Mouse (Mus musculus) layer of hippocampus, postnatal 25 days (tissue): ENCODE measurements around the gene Usp18. TPM values are rescaled to one million over a fixed set of nuclear protein-coding genes. Genes with fewer than 3 reads are reported as not detected.
A peak's percentile ranks its signal among the peaks of the same experiment; 100 is the strongest.

Experiments
- DNase-seq, 2 experiments: peaks; one replicate each; pipeline ENCODE4 v3.0.0; 2022; ENCODE audit warnings: mixed read lengths in 2 of 2, low spot score in 1 of 2; ENCODE audit errors: extremely low spot score in 1 of 2
- total RNA-seq, 2 experiments: library from RNA; stranded (reverse); gene quantifications; 2 replicates each; pipeline ENCODE4 v1.2.3; 2021

The Usp18 gene
- total RNA-seq, 2 experiments from 2014 or later: 0.26 to 0.30 TPM

DNA sequence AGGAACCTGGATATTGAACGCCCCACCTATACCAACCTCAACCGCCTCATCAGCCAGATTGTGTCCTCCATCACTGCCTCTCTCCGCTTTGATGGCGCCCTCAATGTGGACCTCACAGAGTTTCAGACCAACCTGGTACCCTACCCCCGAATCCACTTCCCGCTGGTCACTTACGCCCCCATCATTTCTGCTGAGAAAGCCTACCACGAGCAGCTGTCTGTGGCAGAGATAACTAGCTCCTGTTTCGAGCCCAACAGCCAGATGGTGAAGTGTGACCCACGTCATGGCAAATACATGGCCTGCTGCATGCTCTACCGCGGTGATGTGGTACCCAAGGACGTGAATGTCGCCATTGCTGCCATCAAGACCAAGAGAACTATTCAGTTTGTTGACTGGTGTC lies 22.7 kb upstream of the Usp18 start:
- no peak for DNase-seq

DNA sequence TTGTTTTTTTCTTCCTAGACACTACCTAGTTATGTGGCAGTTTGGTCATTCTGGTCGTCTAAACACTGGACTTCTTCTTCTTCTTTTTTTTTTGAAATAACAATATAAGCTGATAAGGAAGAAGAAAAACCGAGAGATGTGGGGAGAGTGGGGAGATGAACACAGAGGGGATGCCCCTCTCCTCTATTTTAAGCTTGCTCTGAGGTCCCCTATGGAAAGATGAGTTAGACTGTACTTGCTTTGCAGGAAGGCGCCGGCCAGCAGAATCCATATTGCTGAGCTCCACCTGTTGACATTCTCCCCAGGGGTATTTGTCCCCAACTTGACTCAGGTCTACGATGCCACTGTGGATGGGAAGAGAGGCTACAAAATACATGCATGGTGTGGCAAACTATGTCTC lies 21.6 kb upstream of the Usp18 start:
- DNase-seq: no peak

DNA sequence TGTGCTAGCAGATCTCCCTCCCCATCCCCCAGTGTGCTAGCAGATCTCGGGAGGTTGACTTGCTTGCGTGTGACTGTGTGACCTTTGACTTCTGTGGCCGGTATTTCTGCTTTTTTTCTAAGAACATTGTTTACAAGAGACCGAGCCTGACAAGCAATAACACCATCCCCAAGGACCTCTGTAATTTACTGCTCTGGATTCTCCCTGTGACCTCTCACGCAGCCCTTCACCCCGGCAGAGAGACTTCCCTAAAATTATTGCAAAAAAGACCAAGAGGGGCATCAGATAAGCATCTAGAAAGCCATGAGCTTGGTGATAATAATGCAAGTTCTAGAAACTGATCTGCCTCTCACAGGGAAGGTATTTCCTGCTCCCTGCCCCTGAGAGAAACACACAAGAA lies 20.7 kb upstream of the Usp18 start:
- no peak for DNase-seq

DNA sequence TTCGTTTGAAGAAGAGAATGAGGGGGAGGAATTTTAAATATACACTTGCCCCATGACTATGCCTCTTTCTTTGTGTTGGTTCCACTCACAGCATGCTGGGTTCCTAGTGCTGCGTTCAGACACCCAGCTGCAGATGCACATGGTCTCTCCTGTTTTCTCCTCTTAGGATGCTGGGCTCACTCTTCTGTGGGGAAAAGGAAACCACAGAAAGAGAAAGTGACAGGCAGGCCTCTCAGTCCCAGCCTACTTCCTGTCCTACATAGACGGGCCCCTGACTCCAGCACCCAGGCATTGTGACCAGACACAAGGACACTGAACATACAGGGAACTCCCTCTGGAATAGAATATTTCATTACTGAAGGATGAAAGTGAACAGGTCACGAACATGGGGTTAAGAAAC lies 19.7 kb upstream of the Usp18 start:
- DNase-seq: no peak

DNA sequence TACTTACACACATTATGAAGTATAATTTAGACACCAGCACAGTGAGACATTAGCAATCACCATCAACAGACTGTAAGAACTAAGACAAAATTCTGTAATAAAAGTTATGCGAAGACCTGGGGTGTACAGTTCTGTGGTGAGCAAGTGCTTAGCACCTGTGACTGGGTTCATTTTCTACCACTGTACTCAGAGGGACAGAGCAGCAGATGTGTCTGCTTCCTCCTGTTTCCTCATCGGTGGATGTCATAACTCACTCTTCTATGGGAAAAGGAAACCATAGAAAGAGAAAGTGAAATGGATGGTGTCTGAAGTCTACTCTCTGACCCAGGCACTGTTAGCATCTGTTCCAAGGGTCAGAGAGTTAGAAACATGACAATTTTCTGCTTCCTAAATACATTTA lies 19.0 kb upstream of the Usp18 start:
- no peak for DNase-seq

DNA sequence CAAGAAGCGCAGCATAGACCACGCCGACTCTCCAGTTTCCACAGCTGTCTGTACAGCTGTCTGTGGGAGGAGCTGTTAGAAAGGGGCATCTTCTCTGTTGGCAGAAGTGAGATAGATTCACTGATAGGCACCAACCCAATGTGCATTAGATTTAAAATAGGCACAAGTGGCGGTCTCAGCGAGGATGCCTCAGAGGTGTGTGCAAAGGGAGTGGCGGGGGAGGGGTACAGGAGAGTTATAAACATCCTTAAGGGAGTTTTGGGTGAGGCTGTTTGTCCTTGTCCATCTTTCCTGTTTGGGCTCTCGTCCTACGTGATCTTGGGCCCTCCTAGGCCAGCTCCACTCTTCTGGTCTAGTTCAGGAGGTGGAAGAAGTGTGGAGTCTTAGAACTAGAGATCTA lies 17.3 kb upstream of the Usp18 start:
- no peak for DNase-seq

DNA sequence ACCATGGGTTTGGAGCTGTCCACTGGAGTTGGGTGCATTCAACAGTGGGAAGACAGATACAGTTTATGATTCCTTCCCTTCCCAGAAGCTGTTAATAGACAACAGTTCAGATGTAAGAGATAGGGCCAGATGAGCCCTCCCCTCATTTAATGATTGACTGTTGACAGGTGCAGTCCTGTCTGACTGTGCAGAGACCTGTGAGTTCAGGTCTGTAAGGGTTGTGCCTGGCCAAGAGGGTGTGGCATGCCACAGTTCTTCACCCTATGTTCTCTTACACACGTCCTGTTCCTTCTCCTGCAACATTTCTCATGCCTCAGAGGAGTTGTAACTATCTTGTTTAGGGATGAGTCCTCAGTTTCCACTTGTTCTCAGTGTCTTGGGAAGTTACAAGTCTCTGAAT lies 13.1 kb upstream of the Usp18 start:
- no peak for DNase-seq

DNA sequence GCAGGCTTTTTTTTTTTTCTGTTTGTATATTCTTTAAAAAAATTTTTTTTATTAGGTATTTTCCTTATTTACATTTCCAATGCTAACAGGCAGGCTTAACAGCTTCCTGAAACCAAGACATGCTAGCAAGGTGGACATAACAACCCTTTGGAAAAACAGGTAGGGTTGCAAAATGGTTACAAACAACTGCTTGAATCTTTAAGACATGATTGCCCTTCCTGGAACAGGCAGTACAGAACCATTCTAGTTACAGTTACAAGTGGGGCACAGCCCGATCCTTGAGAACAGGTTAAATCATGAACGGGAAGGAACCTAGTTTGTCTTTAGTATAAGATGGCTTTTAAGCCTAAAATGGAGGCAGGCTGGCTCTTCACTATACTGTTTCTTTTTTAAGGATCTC lies 9.3 kb upstream of the Usp18 start:
- no peak for DNase-seq

DNA sequence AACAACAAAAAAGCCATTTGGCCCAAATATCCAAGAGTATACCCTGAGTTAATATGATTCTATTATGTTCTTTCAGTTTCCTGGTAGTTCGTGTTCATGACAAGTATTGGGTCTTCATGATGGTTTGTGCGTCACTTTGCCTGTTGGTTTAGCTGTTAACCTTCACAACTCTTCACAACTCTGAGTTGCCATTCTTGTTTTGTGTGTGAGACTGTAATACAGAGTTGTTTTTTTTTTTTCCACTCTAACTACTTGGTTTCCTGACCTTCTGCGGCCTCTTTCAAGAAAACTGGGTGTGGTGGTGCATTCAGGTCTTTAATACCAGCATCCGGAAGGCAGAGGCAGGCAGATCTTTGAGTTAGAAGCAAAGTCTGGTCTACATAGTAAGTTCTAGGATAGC lies 7.5 kb upstream of the Usp18 start:
- DNase-seq: no peak

DNA sequence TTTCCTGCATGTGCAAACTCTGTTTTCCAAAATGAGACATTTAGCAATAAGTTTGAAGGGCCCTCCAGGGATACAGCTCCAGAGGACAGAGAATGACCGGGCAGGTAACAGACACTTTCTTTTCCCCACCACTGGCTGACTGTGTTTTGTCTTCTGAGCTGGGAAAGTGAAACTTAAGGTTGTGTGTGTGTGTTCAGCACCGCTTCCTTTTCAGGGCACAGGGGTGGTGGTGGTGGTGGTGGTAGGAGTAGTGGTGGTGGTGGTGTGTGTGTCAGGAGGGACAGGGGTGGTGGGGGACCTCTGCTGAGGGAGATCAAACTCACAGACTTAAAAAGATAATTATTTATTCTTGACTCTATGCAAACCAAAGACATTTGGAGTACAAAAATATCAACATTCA lies 3.9 kb upstream of the Usp18 start:
- no peak for DNase-seq

DNA sequence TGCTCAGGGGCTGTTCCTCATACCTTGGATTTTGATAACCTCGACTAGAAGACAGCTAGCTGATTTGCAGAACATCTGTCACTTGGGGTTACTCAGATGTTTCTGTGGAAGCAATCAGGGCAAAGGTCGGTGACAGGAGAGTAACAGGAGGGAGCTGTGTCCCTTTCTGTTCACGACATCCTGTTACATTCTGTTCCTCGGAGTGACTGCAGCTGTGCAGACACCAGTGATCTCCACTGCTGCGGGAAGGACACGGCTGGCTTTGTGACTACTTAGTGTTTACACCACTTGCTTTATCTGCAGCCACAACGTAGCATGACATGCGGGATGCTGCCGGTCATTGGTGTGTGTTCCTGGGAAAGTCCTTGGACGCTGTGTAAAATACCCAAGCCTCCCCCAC lies 2.5 kb upstream of the Usp18 start:
- no peak for DNase-seq

DNA sequence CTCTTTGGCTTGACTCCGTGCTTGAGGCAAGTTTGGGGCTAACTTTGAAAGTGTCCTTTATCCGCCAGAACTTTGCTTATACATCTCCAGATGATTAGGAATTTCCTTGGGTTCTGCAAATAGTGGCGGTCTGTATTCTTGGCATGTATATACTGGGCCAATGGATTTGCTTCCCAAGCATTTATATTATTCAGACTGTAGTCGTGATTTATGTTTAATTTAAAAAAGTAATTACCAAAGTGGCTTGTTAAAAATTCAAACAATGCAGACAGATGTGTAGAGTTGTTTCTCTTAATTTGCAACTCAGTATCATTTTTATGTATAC lies 293 bp downstream of the Usp18 start:
- DNase-seq: no peak

DNA sequence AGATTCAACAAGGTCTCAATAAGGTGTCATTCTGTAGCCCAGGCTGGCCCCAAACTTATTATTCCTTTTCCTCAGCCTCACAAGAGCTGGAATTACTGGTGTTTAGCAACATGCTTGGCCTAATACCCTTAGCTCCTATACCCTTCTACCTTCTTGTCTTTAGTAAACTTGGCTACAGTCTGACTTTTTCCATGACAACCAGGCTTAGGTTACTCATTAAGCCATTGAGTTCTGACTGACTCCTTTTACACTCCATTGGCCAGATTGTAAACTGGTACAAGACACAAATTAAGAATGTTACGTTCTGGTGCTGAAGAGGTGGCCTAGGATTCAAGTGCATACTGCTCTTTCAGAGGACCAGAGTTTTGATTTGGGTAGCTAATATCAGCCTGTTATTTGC lies 4.7 kb downstream of the Usp18 start:
- no peak for DNase-seq

DNA sequence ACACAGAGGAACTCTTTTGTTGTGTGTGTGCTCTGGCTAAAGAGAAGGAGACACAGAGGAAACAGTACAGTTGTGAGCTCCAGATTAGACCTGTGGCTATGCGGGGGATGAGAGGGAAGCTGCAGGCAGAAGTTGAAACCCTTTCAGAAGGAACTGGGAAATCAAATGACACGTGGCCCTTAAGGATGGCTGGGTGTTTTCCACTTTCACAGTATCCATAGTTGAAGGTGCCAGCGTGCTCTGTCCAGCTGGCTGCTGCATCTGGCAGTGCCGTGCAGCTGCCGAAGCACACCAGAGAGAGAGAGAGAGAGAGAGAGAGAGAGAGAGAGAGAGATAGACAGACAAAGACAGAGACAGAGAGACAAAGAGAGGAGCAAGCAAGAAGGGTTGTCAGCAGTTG lies 5.5 kb downstream of the Usp18 start:
- DNase-seq: no peak

DNA sequence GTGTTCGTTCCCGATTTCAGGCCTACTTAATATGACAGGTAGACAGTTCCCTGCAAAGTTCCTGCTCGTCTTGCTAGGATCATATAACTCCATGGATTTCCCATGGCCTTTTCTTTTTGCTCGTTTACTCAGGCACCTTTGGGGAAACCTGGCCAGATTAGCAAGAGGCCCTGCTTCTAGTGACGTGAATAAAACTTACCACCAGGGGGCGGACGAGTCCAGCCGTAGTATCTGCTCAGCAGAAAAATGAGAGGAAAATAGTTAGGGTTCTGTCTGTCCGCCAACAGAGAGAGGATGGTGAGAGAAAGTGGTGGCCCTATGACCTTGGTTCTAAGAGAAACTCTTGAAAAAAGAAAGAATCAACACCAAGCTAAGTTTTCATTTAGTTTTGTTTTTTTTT lies 14.8 kb downstream of the Usp18 start:
- DNase-seq: peak; percentile 68 to 94

DNA sequence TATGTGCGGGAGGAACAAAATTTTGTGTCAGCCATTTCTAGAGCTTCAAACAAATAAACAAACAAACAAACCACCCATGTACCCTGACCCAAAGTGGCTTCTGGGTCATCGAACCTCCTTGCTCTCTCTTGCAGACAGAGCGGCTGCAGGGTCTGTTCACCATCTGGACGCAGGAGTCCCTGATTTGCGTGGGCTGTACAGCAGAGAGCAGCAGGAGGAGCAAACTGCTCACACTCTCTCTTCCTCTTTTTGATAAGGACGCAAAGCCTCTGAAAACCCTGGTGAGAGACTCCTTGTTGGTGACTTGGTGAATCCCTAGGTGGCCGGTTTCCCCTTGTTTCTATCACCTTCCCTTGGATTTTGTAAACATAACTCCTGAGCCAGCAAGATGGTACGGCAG lies 15.5 kb downstream of the Usp18 start:
- no peak for DNase-seq

DNA sequence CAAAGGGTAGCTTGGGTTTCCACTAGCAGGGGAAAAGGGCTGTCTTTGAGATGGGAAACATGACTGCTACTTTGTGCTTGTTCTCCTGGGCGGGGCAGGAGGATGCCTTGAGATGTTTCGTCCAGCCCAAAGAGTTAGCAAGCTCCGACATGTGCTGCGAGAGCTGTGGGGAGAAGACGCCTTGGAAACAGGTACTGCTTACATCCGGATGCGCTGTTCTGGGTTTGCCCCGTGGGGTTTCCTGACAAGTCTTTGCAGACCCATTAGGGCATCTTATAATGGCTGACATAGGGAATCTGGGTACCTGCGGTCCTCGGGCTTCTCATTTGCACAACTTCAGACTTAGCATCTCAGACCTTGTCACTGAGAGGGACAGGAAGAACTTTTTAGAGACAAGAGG lies 16.3 kb downstream of the Usp18 start:
- DNase-seq: no peak

DNA sequence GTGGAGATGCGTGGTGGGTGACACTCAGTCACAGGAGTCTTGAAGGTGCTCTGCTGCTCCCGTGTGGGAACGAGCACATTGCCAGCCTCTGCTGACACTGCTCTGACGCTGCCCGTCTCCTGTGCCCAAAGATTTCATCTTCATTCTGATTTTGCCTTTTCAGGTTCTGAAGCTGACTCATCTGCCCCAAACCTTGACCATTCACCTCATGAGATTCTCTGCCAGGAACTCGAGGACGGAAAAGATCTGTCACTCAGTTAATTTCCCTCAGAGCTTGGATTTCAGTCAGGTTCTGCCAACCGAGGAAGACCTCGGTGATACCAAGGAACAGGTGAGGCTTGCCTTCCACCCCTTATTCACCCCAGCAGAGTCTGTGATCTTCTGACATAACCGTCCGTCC lies 16.8 kb downstream of the Usp18 start:
- no peak for DNase-seq

DNA sequence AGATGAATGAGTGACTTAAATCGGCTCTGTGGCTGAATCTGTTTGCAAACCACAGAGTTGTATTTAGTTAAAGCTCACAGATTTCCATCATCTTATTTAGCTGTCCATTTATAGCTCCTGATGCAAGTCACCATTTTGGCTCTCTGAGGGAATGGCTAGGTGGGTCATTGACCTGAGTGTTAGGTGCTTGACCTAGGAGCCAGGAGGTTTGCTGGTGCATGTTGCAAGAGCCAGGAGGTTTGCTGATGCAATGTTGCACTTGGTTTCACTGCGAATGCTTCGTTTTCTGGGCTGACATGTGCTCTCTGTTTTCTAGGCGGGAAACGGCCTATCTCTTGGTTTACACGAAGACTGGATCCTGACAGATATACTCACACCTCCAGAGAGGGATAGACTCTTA lies 24.4 kb downstream of the Usp18 start:
- DNase-seq: no peak

DNA sequence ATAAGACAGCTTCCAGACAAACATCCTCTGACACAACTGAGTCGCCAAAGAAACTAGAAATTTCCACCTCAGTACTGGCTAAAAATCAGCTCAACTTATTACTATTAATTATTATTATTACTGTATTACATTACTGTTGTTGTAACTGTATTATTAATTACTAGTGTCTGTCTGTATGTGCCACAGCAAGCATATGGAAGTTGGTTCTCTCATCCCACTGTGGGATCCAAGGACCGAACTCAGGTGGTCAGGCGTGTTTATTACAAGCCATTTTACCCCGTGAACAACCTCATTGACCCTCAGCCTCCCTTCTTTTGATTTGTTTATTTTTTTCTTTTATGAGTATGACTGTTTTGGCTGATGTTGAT lies 26.0 kb downstream of the Usp18 start:
- DNase-seq: no peak

DNA sequence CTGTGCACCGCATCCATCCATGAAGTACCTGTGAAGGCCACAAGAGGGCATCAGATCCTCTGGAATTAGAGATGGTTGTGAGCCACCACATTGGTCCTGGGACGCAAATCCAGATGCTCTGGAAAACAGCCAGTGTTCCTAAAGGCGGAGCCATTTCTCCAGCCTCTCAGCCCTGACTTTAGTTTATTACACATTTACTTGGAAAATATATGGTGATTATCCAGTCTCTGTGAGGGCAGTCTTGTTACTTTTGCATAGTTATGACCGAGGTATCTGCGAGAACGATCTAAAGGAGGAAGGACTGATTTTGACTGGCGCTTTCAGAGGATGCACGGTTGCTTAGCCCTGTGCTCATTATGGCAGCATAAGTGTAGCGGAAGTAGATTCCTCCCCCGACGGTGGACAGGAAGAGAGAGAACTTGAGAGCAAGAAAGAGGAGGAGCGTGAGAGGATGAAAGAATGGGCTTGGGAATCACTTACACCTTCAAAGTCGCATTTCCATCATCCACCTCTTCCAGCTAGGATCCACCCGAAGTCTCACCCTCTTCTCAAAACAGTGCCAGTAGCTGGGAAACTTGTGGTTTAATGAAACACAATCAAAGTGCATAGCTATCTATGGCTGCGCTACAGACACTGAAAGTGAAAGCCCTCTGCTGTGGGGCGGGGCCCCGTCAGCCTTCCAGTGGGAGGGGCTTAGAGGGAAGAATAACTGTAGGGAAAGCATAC lies 26.5 kb downstream of the Usp18 start:
- peak; percentile 67 to 89 for DNase-seq

DNA sequence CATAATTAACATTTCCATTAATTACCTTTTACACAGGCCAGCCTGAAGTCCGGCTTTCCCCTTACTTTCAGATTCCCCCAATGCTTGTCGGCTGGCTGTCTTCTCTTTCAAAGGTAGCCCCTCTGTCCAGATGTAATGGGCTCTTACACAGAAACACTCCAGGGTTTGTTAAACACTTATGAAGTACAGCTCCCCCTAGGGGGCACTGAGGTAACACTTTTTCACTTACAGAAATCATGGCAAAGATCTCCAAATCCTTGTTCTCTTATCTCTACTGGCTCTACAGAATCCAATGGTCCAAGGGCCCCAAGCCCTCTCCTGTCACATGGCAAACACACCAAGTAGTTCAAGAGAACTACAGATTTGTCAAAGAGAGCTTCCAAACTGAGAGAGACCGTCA lies 28.6 kb downstream of the Usp18 start:
- DNase-seq: peak in 1 of 2 experiments; percentile 39

DNA sequence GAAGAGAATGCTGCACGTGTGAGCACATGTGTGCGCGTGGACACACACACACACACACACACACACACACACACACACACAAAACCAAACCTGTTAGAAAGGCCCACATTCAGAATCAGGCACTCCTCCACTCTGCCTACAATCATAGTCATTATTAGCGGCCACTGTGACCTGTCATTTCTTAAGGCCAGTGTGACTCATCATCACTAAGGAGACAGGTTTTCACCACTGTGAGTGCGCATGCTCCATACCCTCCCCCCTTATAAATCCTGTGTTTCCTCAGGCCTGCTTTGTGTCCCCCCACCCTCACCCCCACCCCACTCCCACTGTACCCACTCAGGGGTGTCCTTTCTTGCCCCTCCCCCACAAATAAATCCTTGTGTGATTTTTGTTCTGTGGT lies 38.4 kb downstream of the Usp18 start:
- DNase-seq: no peak
